Mouse (Mus musculus) lung, embryonic 15.5 days (tissue): ENCODE results near the gene Krt33b. TPM values are rescaled to one million over a fixed set of nuclear protein-coding genes. Genes with fewer than 3 reads are reported as not detected.

Experiments used
- ATAC-seq: fragments of 200-750 bp; cut with Nextera tagmentation; 2 replicates; pipeline ENCODE4 v1.8.0; 2017; ENCODE audit warnings: moderate number of reproducible peaks, borderline replicate concordance; ENCODE audit not compliant: low FRiP score, low TSS enrichment; ENCODE audit errors: extremely low read depth
- H3K27ac ChIP-seq: fragments of 300-500 bp; sonication (generic); 2 replicates; pipeline ENCODE4 v1.5.1; 2015; ENCODE audit warnings: moderate library complexity, mild to moderate bottlenecking, inconsistent platforms
- H3K27me3 ChIP-seq: fragments of 300-500 bp; sonication (generic); 2 replicates; pipeline ENCODE4 v1.6.1; 2015; ENCODE audit warnings: inconsistent platforms
- H3K36me3 ChIP-seq: fragments of 300-500 bp; sonication (generic); 2 replicates; pipeline ENCODE4 v1.6.1; 2015; ENCODE audit warnings: inconsistent platforms
- H3K4me1 ChIP-seq: fragments of 300-500 bp; sonication (generic); 2 replicates; pipeline ENCODE4 v1.6.1; 2015; ENCODE audit warnings: inconsistent platforms
- H3K4me2 ChIP-seq: fragments of 300-500 bp; sonication (generic); 2 replicates; pipeline ENCODE4 v1.6.1; 2015; ENCODE audit warnings: inconsistent platforms, mild to moderate bottlenecking, moderate library complexity
- H3K4me3 ChIP-seq: fragments of 300-500 bp; sonication (generic); 2 replicates; pipeline ENCODE4 v1.5.1; 2015; ENCODE audit warnings: mild to moderate bottlenecking, inconsistent platforms
- H3K9ac ChIP-seq: fragments of 300-500 bp; sonication (generic); 2 replicates; pipeline ENCODE4 v1.6.1; 2015; ENCODE audit warnings: inconsistent platforms
- H3K9me3 ChIP-seq: fragments of 300-500 bp; sonication (generic); 2 replicates; pipeline ENCODE4 v1.6.1; 2016; ENCODE audit warnings: inconsistent platforms
- WGBS: fragments of 180-500 bp; shearing (Covaris S2); methylation state at CpG from one replicate; pipeline ENCODE4 v1.1.7; 2015; 5-methylcytosine and 5-hydroxymethylcytosine counted together
- polyA plus RNA-seq: library from polyadenylated mRNA; unstranded; fragments of >200 nt; fragmentation: Nextera tagmentation; extraction: Ambion mirVana; gene quantifications from 2 replicates; pipeline ENCODE4 v1.2.1, GENCODE M21; 2015

Gene Krt33b
- polyA plus RNA-seq, 1 experiment from 2014 or later: not detected

DNA sequence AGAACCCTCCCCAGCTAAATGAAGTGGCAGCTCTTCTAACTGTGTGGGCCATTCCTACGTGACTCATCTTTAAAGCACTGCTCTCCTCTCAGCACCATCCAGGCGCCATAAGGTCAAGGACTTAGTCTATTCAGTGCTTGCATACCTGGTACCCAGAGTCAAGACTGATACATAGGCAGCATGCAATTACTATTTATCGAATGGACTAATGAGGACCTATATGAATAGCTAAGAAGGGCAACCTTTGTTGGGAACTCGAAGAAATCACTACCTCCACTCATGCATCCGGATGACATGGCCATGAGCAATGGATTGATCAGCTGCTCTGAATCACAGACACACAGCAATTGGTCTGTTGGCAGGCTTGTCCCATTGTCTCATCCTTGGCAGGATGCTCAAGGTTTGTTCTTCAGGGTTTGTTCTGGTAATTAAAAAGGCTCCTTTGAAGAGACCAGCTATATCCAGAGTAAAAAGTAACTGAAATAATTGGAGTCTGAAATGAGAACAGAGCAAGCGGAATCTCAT is 39.7 kb downstream of the Krt33b start:
- Histone ChIP-seq H3K36me3 (no peaks in the 10 kb centered on the region), H3K4me1 (peaks cover 3% of the 10 kb centered on the region; the same call in 1 of the 2 replicates), H3K9me3 (no peaks in the 10 kb centered on the region), H3K27me3 (peaks cover 13% of the 10 kb centered on the region), H3K4me2 (no peak overlapping the region), H3K9ac (no peak overlapping the region), H3K4me3 (no peak overlapping the region), H3K27ac (no peak overlapping the region)
- WGBS: 82% methylated on average over 6 of the region's 6 CpGs
- no peak for ATAC-seq

DNA sequence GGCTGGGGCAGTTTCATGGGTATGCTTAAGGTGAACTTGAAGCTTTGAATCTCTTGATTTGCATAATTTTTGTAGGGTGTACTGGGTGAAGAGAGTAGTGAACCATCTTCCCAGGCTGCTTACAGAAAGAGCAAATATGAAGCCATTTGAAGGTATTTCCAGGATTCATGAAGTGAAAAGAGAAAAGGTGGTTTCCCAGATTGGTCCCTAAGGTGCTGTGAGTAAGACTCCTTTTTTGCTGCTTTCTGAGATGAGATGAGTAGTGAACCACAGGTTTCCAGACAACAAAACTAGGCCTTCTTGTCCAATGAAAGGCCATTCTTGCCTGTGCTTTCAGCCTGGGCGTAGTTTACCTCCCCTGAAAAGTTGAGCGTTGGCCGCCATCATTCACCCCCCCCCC is 41.1 kb downstream of the Krt33b start:
- no peak for ATAC-seq

DNA sequence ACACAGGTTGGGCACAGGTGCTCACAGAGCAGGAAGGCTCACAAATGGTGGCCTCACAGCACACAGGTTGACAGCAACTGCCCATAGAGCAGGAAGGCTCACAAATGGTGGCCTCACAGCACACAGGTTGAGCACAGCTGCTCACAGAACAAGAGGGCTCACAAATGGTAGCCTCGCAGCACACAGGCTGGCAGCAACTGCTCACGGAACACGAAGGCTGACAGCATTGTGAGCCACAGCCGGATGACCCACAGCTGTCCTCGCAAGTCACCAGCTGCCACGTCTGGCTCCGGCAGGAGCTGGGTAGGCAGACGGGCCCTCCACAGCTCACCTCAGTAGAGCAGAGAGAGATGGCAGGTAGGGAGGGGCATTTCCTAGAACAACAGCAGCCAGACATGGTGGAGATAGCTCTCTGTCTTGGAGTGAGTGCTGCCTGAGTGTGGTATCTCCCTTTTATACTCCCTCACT is 43.5 kb downstream of the Krt33b start, which contains the start of gene Krtap16-1:
Gene Krtap16-1, minus strand, starts transcription at position 418 of the 468 bp plus-strand sequence.
- Histone ChIP-seq H3K9me3 (no peaks in the 10 kb centered on the region), H3K9ac (no peak within 1 kb of the TSS), H3K4me2 (no peak within 1 kb of the TSS), H3K27ac (no peak within 1 kb of the TSS), H3K4me1 (no peaks in the 10 kb centered on the region), H3K4me3 (no peak within 1 kb of the TSS), H3K36me3 (no peaks in the 10 kb centered on the region), H3K27me3 (no peaks in the 10 kb centered on the region)
- ATAC-seq: no peak
- 52% methylated on average over 8 of the region's 8 CpGs for WGBS

More for the DNA sequence above, 41.1 kb downstream of the Krt33b start:
- H3K4me2 ChIP-seq: no peak overlapping the region
- no peak overlapping the region for H3K27ac ChIP-seq
- H3K4me3 ChIP-seq: no peak overlapping the region
- no peaks in the 10 kb centered on the region for H3K4me1 ChIP-seq
- WGBS: 93% methylated on average over 3 of the region's 3 CpGs
- H3K9me3 ChIP-seq: no peaks in the 10 kb centered on the region
- no peaks in the 10 kb centered on the region for H3K36me3 ChIP-seq
- H3K9ac ChIP-seq: no peak overlapping the region
- H3K27me3 ChIP-seq: peaks cover 4% of the 10 kb centered on the region

DNA sequence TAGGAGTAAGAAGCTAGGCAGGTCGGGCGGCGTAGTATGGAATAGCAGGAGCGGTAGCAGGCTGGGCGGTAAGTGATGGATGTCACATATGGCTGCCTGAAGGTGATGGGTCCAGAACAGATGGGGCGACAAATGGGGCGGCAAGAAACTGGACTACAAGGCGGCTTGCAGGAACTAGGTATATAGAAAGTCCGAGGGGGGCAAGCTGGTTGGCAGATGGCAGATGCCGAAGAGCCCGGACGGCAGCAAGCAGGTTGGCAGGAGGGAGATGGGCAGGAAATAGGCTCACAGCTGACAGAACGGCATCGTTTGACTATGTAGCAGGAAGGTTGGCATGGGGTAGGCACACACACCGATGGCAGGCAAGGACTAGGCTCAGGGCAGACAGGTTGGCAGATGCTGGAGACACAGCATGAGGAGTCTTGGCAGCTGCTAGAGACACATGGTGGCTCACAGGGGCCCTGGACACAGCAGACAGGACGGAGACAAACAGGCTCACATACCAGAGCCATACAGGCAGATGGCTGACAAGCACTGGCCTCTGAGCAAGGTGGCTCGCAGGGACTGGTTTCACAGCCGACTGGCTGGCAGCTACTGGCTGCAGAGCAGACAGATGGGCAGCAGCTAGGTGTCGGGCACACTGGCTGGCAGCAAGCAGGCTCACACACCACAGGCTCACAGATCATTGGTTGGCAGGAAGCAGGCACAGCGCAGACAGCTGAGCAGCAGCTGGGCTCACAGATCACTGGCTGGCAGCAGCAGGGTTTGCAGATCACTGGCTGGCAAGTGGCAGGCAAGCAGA is 44.2 kb downstream of the Krt33b start:
- no peak overlapping the region for H3K4me3 ChIP-seq
- ATAC-seq: no peak; the same call in 1 of the 2 replicates
- H3K27me3 ChIP-seq: no peaks in the 10 kb centered on the region
- no peaks in the 10 kb centered on the region for H3K36me3 ChIP-seq
- no peak overlapping the region for H3K27ac ChIP-seq
- H3K4me2 ChIP-seq: no peak overlapping the region
- no peak overlapping the region for H3K9ac ChIP-seq
- H3K4me1 ChIP-seq: no peaks in the 10 kb centered on the region
- WGBS: 65% methylated on average over 20 of the region's 20 CpGs
- H3K9me3 ChIP-seq: no peaks in the 10 kb centered on the region

DNA sequence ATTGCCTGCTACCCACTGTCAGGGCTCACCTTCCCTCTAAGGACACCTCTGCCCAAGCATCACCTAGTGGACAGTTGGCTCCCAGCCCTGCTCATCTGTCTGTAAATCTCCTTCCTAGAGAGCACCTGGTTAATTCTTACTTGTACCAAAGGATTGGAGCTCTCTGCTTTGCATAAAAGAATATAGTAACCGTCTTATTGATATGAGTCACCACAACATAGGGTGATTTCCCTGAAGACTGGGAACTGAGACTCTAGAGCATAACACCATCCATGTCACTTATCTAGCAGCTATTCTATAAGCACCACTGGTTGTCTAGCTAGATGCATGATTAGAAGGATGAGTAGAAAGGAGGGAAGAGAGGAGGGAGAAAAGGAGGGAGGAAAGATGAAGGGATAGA is 46.2 kb downstream of the Krt33b start:
- Histone ChIP-seq H3K36me3 (no peaks in the 10 kb centered on the region), H3K27ac (no peak overlapping the region), H3K4me3 (no peak overlapping the region), H3K4me2 (no peak overlapping the region), H3K9me3 (no peaks in the 10 kb centered on the region), H3K9ac (no peak overlapping the region), H3K4me1 (no peaks in the 10 kb centered on the region), H3K27me3 (no peaks in the 10 kb centered on the region)
- ATAC-seq: no peak
- WGBS: 85% methylated on average over 1 of the region's 1 CpGs

DNA sequence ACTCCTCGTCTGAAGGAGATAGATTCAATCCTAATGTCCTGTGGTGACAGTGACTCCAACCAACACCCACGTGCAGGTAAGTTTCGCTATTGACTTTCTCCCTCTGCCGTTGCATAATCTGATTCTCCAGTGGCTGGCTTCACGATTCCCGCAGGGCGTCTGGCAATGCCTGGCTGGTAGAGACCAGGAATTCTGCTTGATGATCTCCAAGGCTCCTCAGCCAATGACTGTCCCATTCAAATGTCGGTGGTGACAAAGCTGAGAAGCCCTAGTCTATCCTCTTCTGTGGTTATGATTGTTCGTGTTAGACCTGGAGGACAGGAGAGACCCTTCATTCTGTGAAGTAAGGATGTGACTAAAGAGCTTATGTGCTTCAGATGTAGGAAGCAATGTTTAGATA is 46.9 kb downstream of the Krt33b start:
- H3K4me3 ChIP-seq: no peak overlapping the region
- 82% methylated on average over 9 of the region's 9 CpGs for WGBS
- no peak overlapping the region for H3K4me2 ChIP-seq
- H3K9me3 ChIP-seq: no peaks in the 10 kb centered on the region
- no peaks in the 10 kb centered on the region for H3K36me3 ChIP-seq
- ATAC-seq: no peak
- H3K27me3 ChIP-seq: no peaks in the 10 kb centered on the region
- H3K4me1 ChIP-seq: no peaks in the 10 kb centered on the region
- H3K9ac ChIP-seq: no peak overlapping the region
- no peak overlapping the region for H3K27ac ChIP-seq

DNA sequence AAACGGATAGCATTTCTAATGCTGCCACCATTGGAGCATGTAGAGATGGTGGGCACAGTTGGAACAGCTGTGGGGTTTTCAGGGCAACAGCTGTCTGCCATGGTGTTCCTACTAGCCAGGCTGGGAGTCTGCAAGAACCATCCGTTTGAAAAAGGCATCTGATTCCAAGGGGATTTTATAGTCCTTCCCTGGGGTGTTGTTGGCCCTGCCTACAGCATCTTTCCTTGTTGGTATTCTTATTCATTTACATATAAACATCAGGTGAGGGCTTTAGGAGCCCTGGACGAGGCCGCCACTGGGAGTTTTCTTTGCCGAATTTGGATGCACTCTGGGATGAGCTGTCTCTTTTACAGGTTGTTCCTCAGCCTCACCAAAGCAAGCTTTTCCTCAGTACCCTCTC is 50.7 kb downstream of the Krt33b start, which contains the start of gene Krtap29-1:
Gene Krtap29-1, minus strand, starts transcription at position 101 of the 400 bp plus-strand sequence.
- no peaks in the 10 kb centered on the region for H3K4me1 ChIP-seq
- no peak within 1 kb of the TSS for H3K27ac ChIP-seq
- H3K4me3 ChIP-seq: no peak within 1 kb of the TSS
- no peaks in the 10 kb centered on the region for H3K27me3 ChIP-seq
- no peak within 1 kb of the TSS for H3K4me2 ChIP-seq
- no peak for ATAC-seq
- peaks cover 2% of the 10 kb centered on the region; the same call in 1 of the 2 replicates for H3K9me3 ChIP-seq
- no peaks in the 10 kb centered on the region for H3K36me3 ChIP-seq
- 68% methylated on average over 5 of the region's 5 CpGs for WGBS
- no peak within 1 kb of the TSS for H3K9ac ChIP-seq

Other genes with a start within 250 kb of the Krt33b start
- not detected in 2 replicates for gene Krtap4-8, start 249.2 kb downstream of the Krt33b start, polyA plus RNA-seq
- not detected in 2 replicates for gene Krtap4-9, start 244.7 kb downstream of the Krt33b start, polyA plus RNA-seq
- not detected in 2 replicates for gene Gm11596, start 236.4 kb downstream of the Krt33b start, polyA plus RNA-seq
- gene Gm11569, start 230.9 kb downstream of the Krt33b start, polyA plus RNA-seq: not detected in 2 replicates
- not detected in 2 replicates for gene Gm11554, start 225.4 kb downstream of the Krt33b start, polyA plus RNA-seq
- gene Krtap4-13, start 220.0 kb downstream of the Krt33b start, polyA plus RNA-seq: not detected in 2 replicates
- not detected in 2 replicates for gene Gm11564, start 214.2 kb downstream of the Krt33b start, polyA plus RNA-seq
- not detected in 2 replicates for gene 2300003K06Rik, start 191.8 kb downstream of the Krt33b start, polyA plus RNA-seq
- not detected in 2 replicates for gene Krtap4-16, start 178.3 kb downstream of the Krt33b start, polyA plus RNA-seq
- not detected in 2 replicates for gene Gm11568, start 172.0 kb downstream of the Krt33b start, polyA plus RNA-seq
- gene Gm11559, start 165.4 kb downstream of the Krt33b start, polyA plus RNA-seq: not detected in 2 replicates
- gene Krtap9-1, start 156.5 kb downstream of the Krt33b start, polyA plus RNA-seq: not detected in 2 replicates
- gene Gm11567, start 150.7 kb downstream of the Krt33b start, polyA plus RNA-seq: not detected in 2 replicates
- gene Krtap31-1, start 121.9 kb downstream of the Krt33b start, polyA plus RNA-seq: not detected in 2 replicates
- not detected in 2 replicates for gene Gm11565, start 115.1 kb downstream of the Krt33b start, polyA plus RNA-seq
- not detected in 2 replicates for gene Krtap31-2, start 93.6 kb downstream of the Krt33b start, polyA plus RNA-seq
- gene Krtap9-5, start 81.4 kb downstream of the Krt33b start, polyA plus RNA-seq: not detected in 2 replicates
- gene Krtap29-1, start 50.8 kb downstream of the Krt33b start, polyA plus RNA-seq: not detected in 2 replicates
- gene Krtap16-1, start 43.3 kb downstream of the Krt33b start, polyA plus RNA-seq: not detected in 2 replicates
- gene Krtap17-1, start 35.9 kb downstream of the Krt33b start, polyA plus RNA-seq: 1.6 and 2.3 TPM in 2 replicates
- not detected in 2 replicates for gene Krt33a, start 13.7 kb downstream of the Krt33b start, polyA plus RNA-seq
- gene Krt34, start 11.7 kb upstream of the Krt33b start, polyA plus RNA-seq: 0.34 TPM in 1 of 2 replicates, not detected in the other
- gene Krt31, start 20.7 kb upstream of the Krt33b start, polyA plus RNA-seq: 0.10 TPM in 1 of 2 replicates, not detected in the other
- not detected in 2 replicates for gene Krt32, start 58.4 kb upstream of the Krt33b start, polyA plus RNA-seq
- not detected in 2 replicates for gene Krt35, start 66.4 kb upstream of the Krt33b start, polyA plus RNA-seq
- 0.13 and 0.20 TPM in 2 replicates for gene Krt36, start 75.8 kb upstream of the Krt33b start, polyA plus RNA-seq
- 4.0 and 7.4 TPM in 2 replicates for gene Krt13, start 91.7 kb upstream of the Krt33b start, polyA plus RNA-seq
- gene Krt15, start 106.1 kb upstream of the Krt33b start, polyA plus RNA-seq: 49.1 and 59.3 TPM in 2 replicates
- gene Krt19, start 118.8 kb upstream of the Krt33b start, polyA plus RNA-seq: 253 and 264 TPM in 2 replicates
- gene Krt9, start 163.4 kb upstream of the Krt33b start, polyA plus RNA-seq: not detected in 2 replicates
- gene Krt14, start 177.7 kb upstream of the Krt33b start, polyA plus RNA-seq: 1.2 and 2.6 TPM in 2 replicates
- not detected in 2 replicates for gene Krt16, start 219.0 kb upstream of the Krt33b start, polyA plus RNA-seq
- 7.5 and 18.2 TPM in 2 replicates for gene Krt17, start 231.2 kb upstream of the Krt33b start, polyA plus RNA-seq
- not detected in 2 replicates for gene Krt42, start 240.0 kb upstream of the Krt33b start, polyA plus RNA-seq